Mouse (Mus musculus): Measurements from ENCODE around the gene Cpsf6. TPM values are rescaled to one million over a fixed set of nuclear protein-coding genes. Genes with fewer than 3 reads are reported as not detected.

Gene Cpsf6
- polyA plus RNA-seq, 1 experiment = 149 TPM

DNA sequence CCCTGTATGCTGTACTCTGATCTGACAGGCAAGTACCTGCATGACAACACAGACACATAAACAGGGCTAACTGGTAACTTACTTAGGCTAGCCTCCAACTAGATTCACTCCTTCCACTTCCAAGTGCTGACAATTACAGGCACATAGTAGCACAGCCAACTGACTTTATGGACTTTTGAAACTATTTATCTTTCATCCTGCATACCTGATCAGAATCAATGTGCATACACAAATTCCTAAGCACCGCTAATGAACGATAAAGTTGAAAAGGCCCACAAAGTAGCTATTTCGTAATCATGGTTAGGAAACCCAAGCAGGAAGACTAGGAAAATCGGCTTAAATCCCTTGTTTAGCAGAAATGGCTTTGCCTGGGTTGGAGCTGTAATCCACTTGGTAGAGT lies 36.8 kb downstream of the Cpsf6 start:
- DNase-seq (ENCODE audit: low read depth) = no peak
- TF ChIP-seq CTCF (IDR thresholded peaks at IDR 0.05; ENCODE audit: borderline replicate concordance, extremely low read depth, insufficient read depth, insufficient read length) (no peak), POLR2A (IDR thresholded peaks at IDR 0.05; ENCODE audit: borderline replicate concordance, extremely low read depth, insufficient read depth, insufficient read length, poor library complexity, severe bottlenecking) (no peak)

DNA sequence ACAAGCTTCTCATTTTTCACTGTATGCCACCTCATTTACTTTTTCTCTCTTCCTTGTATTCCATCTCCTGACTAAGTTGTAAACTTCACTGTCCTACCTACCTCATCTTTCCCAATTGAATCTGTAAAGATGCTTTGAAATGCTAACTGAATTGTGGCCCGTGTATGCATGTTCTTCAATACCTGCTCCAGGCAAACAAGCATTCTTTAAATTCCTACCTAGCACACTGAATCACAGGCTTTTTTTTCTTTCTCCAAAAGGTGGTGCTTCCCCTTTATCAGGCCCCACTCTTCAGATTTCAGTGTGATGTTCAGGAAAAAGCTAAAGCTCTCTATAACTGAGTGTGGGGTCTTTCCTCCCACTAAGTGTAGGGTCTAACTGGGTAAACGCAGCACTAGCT lies 37.4 kb downstream of the Cpsf6 start:
- TF ChIP-seq CTCF (IDR thresholded peaks at IDR 0.05; ENCODE audit: borderline replicate concordance, extremely low read depth, insufficient read depth, insufficient read length) (no peak), POLR2A (IDR thresholded peaks at IDR 0.05; ENCODE audit: borderline replicate concordance, extremely low read depth, insufficient read depth, insufficient read length, poor library complexity, severe bottlenecking) (no peak)
- no peak for DNase-seq (ENCODE audit: low read depth)

GRCm38 (mm10) chr10:117341029-117341428 lies 38.8 kb downstream of the Cpsf6 start:
- DNase-seq (ENCODE audit: low read depth) = peak; percentile 85
- no peak for TF ChIP-seq CTCF (IDR thresholded peaks at IDR 0.05; ENCODE audit: borderline replicate concordance, extremely low read depth, insufficient read depth, insufficient read length)
- no peak for TF ChIP-seq POLR2A (IDR thresholded peaks at IDR 0.05; ENCODE audit: borderline replicate concordance, extremely low read depth, insufficient read depth, insufficient read length, poor library complexity, severe bottlenecking)

GRCm38 (mm10) chr10:117339241-117339640 lies 40.6 kb downstream of the Cpsf6 start:
- TF ChIP-seq CTCF (IDR thresholded peaks at IDR 0.05; ENCODE audit: borderline replicate concordance, extremely low read depth, insufficient read depth, insufficient read length) (no peak), POLR2A (IDR thresholded peaks at IDR 0.05; ENCODE audit: borderline replicate concordance, extremely low read depth, insufficient read depth, insufficient read length, poor library complexity, severe bottlenecking) (no peak)
- DNase-seq (ENCODE audit: low read depth) = no peak

DNA sequence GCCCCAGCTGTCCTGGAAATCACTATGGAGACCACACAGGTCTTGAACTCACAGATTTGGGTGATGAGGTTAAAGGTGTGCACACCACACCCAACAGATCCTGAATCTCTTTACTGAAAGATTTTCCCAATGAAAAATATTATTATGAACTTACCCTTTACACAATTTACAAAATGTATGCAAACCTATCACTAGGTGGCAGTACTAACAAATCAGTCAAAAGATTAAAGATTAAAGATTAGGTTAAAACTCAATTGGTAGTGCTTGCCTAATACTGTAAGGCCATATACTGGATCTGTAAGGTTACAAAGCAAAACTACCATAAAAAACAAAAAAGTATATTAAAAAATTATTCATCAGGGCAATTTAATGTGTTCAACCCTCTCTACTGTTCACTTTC lies 41.9 kb downstream of the Cpsf6 start:
- no peak for TF ChIP-seq POLR2A (IDR thresholded peaks at IDR 0.05; ENCODE audit: borderline replicate concordance, extremely low read depth, insufficient read depth, insufficient read length, poor library complexity, severe bottlenecking)
- TF ChIP-seq CTCF (IDR thresholded peaks at IDR 0.05; ENCODE audit: borderline replicate concordance, extremely low read depth, insufficient read depth, insufficient read length) = no peak
- no peak for DNase-seq (ENCODE audit: low read depth)

DNA sequence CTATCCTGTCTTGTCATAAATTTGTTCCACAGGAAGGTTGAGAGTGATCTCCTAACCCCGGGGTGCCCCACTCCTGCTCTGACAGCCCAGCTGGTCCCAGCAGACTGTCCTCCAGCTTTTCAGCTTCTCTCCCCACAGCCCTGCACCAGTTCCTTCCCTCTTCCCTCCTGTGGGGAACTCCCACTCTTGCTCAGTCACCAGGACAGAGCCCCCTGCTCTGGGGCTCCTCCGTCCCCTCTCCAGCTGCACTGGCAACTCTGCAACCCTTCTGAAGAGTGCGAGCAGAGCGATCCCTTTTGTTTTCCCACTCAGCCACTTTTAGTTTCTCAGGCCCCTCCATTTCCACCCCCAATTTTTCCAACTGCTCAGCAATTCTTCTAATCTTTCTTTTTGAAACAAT lies 44.2 kb downstream of the Cpsf6 start:
- peak; percentile 34 for DNase-seq (ENCODE audit: low read depth)
- TF ChIP-seq CTCF (IDR thresholded peaks at IDR 0.05; ENCODE audit: borderline replicate concordance, extremely low read depth, insufficient read depth, insufficient read length) (no peak), POLR2A (IDR thresholded peaks at IDR 0.05; ENCODE audit: borderline replicate concordance, extremely low read depth, insufficient read depth, insufficient read length, poor library complexity, severe bottlenecking) (no peak)

GRCm38 (mm10) chr10:117330521-117330920 lies 49.3 kb downstream of the Cpsf6 start:
- no peak for DNase-seq (ENCODE audit: low read depth)
- TF ChIP-seq POLR2A (IDR thresholded peaks at IDR 0.05; ENCODE audit: borderline replicate concordance, extremely low read depth, insufficient read depth, insufficient read length, poor library complexity, severe bottlenecking) (no peak), CTCF (IDR thresholded peaks at IDR 0.05; ENCODE audit: borderline replicate concordance, extremely low read depth, insufficient read depth, insufficient read length) (peak; percentile 39; the same call in 1 of the 2 replicates)

GRCm38 (mm10) chr10:117323782-117324181 lies 56.0 kb downstream of the Cpsf6 start:
- DNase-seq (ENCODE audit: low read depth) = no peak
- TF ChIP-seq CTCF (IDR thresholded peaks at IDR 0.05; ENCODE audit: borderline replicate concordance, extremely low read depth, insufficient read depth, insufficient read length) (no peak), POLR2A (IDR thresholded peaks at IDR 0.05; ENCODE audit: borderline replicate concordance, extremely low read depth, insufficient read depth, insufficient read length, poor library complexity, severe bottlenecking) (no peak)

GRCm38 (mm10) chr10:117322630-117323029 lies 57.2 kb downstream of the Cpsf6 start:
- TF ChIP-seq CTCF (IDR thresholded peaks at IDR 0.05; ENCODE audit: borderline replicate concordance, extremely low read depth, insufficient read depth, insufficient read length) = no peak
- no peak for TF ChIP-seq POLR2A (IDR thresholded peaks at IDR 0.05; ENCODE audit: borderline replicate concordance, extremely low read depth, insufficient read depth, insufficient read length, poor library complexity, severe bottlenecking)
- DNase-seq (ENCODE audit: low read depth) = no peak

DNA sequence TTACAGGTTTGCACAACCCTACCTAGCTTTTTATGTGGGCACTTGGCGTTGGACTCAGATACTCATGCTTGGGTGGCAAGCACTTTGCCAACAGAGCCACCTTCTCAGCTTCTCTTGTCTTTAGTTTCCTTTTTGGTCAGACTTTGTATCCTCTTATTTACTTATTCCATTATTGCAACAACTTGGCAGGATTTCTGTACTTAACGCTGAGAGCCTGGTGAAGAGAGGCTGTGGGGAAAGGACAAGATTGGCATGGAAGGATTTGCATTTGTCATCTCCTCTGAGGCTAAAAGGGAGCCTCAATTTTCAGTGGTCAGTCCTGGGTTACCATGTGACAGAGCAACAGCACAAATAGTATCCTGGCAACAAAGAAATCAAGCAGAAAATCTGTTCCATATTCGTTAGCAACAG lies 59.2 kb downstream of the Cpsf6 start:
- no peak for TF ChIP-seq POLR2A (IDR thresholded peaks at IDR 0.05; ENCODE audit: borderline replicate concordance, extremely low read depth, insufficient read depth, insufficient read length, poor library complexity, severe bottlenecking)
- TF ChIP-seq CTCF (IDR thresholded peaks at IDR 0.05; ENCODE audit: borderline replicate concordance, extremely low read depth, insufficient read depth, insufficient read length) = no peak
- DNase-seq (ENCODE audit: low read depth) = no peak

DNA sequence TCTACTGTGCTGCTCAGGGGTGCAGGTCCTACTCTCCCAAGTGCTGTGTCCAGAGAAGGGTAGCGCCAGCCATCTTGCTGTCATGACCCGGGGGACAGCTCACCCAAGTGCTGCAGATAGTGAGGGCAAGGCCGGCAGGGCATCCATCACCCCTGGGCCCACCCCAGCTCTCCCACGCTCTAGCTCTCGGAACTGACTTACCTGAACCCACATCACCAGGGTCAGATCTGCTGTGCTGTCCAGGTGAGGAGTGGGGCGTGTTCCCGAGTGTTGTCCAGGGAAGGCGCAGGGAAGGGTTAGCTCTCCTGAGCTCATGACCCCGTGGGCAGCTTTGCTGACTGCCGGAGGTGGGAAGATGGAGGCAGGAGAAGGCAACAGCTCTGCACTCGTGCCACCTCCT lies 63.4 kb downstream of the Cpsf6 start:
- no peak for DNase-seq (ENCODE audit: low read depth)
- TF ChIP-seq POLR2A (IDR thresholded peaks at IDR 0.05; ENCODE audit: borderline replicate concordance, extremely low read depth, insufficient read depth, insufficient read length, poor library complexity, severe bottlenecking) (no peak), CTCF (IDR thresholded peaks at IDR 0.05; ENCODE audit: borderline replicate concordance, extremely low read depth, insufficient read depth, insufficient read length) (no peak)

DNA sequence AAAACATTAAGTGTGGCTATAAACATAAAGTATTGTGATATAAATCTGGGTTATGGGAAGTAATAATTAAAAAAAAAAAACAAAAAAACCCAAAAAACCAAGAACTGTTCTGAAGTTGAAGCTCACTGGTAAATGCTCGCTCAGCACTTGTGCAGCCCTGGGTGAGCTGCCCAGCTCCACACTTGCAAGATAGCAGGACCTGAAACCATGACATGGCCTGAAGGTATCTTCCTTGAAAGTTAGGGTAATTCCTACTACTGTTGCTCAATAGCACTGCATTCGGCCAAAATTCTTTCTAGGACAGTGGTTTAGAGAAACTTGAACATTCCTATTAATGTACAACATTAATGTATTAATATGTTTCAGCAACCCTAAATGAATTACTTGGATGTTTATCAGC lies 66.7 kb downstream of the Cpsf6 start:
- DNase-seq (ENCODE audit: low read depth) = no peak
- TF ChIP-seq POLR2A (IDR thresholded peaks at IDR 0.05; ENCODE audit: borderline replicate concordance, extremely low read depth, insufficient read depth, insufficient read length, poor library complexity, severe bottlenecking) = no peak
- no peak for TF ChIP-seq CTCF (IDR thresholded peaks at IDR 0.05; ENCODE audit: borderline replicate concordance, extremely low read depth, insufficient read depth, insufficient read length)
